Mouse (Mus musculus) cerebellum, adult 11 months (tissue): ENCODE data around the gene Lyz1.
"Not testable (repeated sequence)": the region's sequence is repeated elsewhere in the genome, so short reads cannot be mapped to it uniquely, and the experiment has no call there.

Experiments
- DNase-seq: peaks from one replicate; pipeline ENCODE4 v3.0.0; 2022

The Lyz1 gene

GRCm38 (mm10) chr10:117286366-117286970, 6.2 kb downstream of the Lyz1 start:
- DNase-seq, result no peak

GRCm38 (mm10) chr10:117285584-117285983, 7.1 kb downstream of the Lyz1 start:
- DNase-seq, result not testable (repeated sequence)

DNA sequence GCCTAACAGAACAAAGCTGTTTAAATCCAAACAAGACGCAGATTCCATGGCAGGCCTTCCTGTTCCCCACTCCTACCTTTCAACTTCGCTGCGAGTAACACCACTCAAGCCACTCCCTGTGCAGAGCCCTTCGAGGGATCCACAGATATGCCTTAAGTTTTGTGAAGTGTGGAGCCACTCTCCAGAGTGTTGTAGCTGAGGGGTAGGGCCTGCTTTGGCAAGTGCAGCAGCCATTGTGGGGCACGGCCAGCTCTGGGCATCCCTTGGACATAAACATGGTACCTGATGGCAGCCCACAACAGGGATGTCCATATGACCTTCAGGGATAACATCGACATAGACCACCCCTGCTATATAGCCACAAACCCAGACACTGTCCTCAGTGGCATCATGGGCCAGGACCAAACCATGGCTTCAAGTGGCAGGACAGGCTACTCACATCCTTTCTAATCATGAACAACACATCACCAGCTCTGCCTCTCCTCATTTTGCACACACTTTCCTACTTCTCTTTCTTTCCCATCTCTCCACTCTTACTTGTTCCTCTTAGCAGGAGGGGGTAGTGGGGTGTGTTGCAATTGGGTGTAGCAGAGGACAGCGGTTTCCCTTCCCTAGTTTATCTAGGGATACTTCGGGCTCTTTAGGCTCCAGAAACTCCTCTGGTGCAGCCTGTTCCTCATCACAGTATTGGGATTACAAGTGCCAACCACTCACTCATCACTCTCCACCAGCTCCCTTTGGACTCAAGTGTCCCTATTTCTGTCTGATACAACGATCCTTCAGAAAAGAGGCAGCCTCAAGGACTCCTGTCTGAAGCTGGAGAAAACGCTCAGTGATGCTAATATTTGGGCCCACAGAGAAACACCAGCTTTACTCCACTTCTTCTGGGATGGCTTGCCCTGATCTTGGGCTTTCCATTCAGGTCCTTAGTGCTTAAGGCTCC, 7.8 kb downstream of the Lyz1 start:
- DNase-seq, result no peak

DNA sequence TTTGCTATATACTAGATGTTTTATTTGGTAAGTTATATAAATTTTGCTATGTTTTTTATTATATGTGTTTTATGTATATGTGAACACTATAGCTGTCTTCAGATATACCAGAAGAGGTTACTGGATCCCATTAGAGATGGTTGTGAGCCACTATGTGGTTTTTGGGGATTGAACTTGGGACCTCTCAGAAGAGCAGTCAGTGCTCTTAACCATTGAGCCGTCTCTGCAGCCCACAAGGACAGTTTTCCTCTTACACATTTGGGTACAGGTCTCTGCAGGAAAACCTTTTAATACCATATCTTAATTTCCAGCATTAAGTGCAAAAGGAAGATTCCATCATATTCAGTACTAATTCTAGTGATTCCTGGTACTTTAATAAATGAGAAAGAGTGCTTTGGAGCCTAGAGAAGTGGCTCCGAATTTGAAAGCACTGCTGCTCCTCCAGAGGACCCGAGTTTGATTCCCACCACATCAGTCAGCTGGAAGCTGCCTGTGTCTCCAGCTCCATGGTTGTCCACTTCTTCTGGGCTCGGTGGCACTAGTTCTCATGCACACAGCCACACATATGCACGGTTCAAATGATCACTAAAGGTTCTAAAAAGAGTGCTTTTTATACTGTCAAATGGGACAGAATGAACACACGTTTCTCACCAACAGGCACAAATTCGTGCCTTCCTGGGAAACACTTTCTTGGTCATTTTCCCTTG, 8.6 kb downstream of the Lyz1 start:
- no peak for DNase-seq

DNA sequence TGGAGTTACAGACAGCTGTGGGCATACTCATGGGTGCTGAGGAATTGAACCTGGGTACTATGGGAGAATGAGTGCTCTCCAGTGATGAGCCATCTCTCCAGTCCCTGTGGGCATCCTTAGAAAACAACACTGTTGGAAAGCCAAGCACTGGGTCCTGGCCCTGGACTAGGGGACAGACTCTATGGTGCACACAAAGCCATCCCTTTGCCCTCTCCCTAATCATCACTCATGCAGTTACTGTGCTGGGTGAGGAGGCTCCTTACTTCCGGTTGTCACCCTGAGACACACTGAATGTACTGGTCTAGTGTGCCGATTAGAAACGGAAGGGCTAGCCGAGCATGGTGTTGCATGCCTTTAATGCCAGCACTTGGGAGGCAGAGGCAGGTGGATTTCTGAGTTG, 9.5 kb downstream of the Lyz1 start:
- DNase-seq, result not testable (repeated sequence)

DNA sequence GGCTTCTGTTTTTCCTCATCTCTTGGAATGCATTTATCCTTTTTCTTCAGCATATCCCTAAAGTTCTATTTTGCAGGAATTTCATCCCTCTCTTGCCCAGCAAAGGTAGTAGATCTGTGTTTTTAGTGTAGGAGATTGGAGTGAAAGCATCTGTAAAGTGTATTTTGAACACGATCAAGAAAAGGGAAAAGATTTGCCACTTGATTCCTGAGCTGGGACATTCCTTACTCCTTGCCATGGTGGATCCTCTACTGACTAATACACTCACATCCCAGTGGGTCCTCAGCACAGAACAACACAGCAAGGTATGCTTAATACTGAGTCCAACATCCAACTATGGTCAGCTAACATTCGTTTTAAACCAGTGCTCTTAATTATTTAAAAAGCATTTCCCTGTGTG, 10.1 kb downstream of the Lyz1 start:
- DNase-seq, result no peak

GRCm38 (mm10) chr10:117282049-117282448, 10.6 kb downstream of the Lyz1 start, which contains the start of gene Lyz2:
Lyz2 (minus strand) TSS chr10:117282321.
- no peak for DNase-seq

DNA sequence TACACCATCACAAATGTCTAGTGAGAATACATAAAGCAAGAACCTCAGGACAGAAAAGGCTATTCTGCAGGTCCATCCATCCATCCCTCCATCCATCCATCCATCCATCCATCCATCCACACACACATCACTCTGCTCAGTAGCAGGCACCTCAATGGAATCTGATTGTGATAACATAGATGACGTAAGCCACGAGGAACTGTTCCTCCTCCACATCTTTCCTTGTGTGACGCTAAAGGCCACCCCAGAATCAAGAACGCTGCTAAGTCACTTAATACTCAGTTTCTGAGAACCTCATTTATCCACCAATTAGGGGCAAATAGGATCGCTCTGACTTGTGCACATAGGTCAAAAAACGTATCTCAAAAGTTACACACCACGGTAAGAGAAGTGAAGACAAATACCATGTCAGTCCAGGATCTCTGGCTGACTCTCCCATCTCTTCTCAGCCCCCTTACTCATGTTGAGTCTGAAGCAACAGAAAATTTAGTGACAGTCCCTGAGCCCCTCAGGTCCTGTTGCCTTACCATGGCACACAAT, 11.2 kb downstream of the Lyz1 start:
- DNase-seq, result no peak

DNA sequence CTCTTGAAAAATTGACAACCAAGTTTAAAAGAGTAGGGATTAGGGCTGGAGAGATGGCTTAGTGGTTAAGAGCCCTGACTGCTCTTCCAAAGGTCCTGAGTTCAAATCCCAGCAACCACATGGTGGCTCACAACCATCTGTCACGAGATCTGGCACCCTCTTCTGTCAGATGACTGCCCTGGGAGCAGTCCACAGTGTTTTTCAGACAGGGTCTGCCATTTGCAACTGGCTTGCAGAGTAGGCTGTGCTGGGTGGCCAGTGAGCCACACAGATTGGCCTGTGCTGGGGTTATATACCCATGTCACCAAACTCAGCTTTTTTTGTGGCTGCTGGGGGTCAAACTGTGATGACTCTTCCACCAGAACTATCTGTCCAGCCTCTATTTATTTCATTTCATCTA, 12.7 kb downstream of the Lyz1 start:
- no peak for DNase-seq

DNA sequence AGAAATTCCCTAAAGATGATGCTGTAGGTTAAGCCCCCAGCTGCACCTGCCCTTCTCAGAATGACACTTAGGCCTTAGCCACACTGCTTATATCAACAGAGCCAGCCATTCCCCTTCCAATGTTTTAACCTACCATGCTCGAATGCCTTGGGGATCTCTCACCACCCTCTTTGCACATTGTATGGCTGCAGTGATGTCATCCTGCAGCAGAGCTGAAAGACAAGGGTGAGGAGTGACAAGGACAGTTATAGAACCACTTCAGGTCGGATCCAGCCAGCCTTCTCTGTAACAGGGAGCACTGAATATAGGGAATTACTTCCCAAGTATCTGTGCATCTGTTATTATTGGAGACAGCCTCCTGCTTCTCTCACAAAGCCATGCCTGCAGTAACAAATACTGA, 14.2 kb downstream of the Lyz1 start:
- not testable (repeated sequence) for DNase-seq

- DNase-seq, result not testable (repeated sequence)
These were observed 14.9 kb downstream of the Lyz1 start for GRCm38 (mm10) chr10:117277779-117278178.

- DNase-seq, result no peak
These were observed 16.8 kb downstream of the Lyz1 start for GRCm38 (mm10) chr10:117275681-117276369.

DNA sequence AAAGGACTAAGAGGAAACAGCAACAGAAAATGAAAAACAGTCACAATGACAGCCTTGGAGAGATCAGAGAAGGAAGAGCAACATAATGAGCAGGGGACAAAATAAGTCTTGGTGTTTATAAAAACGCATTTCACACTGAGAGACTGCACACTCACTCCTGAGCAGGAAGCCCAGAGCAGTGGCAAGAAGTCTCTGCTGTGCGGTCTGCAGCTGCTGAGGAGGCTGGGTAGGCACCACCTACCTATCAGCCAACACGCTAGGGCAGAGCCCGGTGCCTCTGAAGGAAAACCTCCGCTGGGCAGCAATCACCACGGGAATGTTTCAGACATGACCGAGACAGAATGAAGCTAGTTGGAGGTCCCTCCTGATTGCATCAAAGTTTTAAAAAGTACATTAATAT, 18.0 kb downstream of the Lyz1 start:
- not testable (repeated sequence) for DNase-seq

GRCm38 (mm10) chr10:117272023-117272422, 20.6 kb downstream of the Lyz1 start:
- DNase-seq, result no peak

DNA sequence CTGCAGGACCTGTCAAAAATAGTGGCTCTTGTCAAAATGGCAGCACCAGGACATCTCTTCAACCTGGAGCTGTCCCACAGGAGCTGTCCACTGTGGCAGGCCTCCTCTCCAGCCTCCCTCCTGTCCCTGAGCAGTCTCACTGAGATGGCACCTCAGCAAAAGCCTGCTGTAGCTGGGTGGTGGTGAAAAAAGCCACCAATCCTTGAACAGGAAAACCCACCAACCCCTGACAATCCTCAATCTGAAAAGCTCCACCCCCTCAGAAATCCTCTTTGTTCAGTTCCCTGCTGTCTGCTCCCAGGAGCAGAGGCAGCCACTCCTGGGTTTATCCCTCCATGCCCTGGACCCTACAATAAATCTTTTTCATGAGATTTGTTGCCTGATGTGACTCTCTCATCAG, 32.8 kb downstream of the Lyz1 start:
- DNase-seq, result no peak

GRCm38 (mm10) chr10:117238603-117239002, 54.1 kb downstream of the Lyz1 start, which contains the start of gene 9530003J23Rik:
9530003J23Rik (minus strand) TSS chr10:117238703.
- no peak for DNase-seq
